Mouse (Mus musculus) lung, embryonic 16.5 days (tissue): ENCODE results near the gene Mocs1. TPM values are rescaled to one million over a fixed set of nuclear protein-coding genes. Genes with fewer than 3 reads are reported as not detected.

ENCODE experiments used
- ATAC-seq: fragments of 200-750 bp; cut with Nextera tagmentation; 2 replicates; pipeline ENCODE4 v1.8.0; 2017; ENCODE audit warnings: low read depth, mild to moderate bottlenecking, moderate library complexity
- H3K27ac ChIP-seq: fragments of 300-500 bp; sonication (generic); 2 replicates; pipeline ENCODE4 v1.5.1; 2014; ENCODE audit warnings: mild to moderate bottlenecking, control low read depth, low read length
- H3K27me3 ChIP-seq: fragments of 300-500 bp; sonication (generic); 2 replicates; pipeline ENCODE4 v1.6.1; 2014; ENCODE audit warnings: low read depth, low read length, mixed read lengths; ENCODE audit not compliant: control insufficient read depth, insufficient read depth
- H3K36me3 ChIP-seq: fragments of 300-500 bp; sonication (generic); 2 replicates; pipeline ENCODE4 v1.6.1; 2014; ENCODE audit warnings: low read length; ENCODE audit not compliant: control insufficient read depth, insufficient read depth
- H3K4me1 ChIP-seq: fragments of 300-500 bp; sonication (generic); replicated peaks from 2 replicates; pipeline ENCODE4 v1.6.1; 2014; ENCODE audit warnings: low read length, mixed read lengths; ENCODE audit not compliant: control insufficient read depth, insufficient read depth
- H3K4me2 ChIP-seq: fragments of 300-500 bp; sonication (generic); 2 replicates; pipeline ENCODE4 v1.6.1; 2014; ENCODE audit warnings: low read depth, low read length, control low read depth
- H3K4me3 ChIP-seq: fragments of 300-500 bp; sonication (generic); 2 replicates; pipeline ENCODE4 v1.5.1; 2014; ENCODE audit warnings: mild to moderate bottlenecking, low read length, control low read depth
- H3K9ac ChIP-seq: fragments of 300-500 bp; sonication (generic); 2 replicates; pipeline ENCODE4 v1.6.1; 2014; ENCODE audit warnings: low read length, control low read depth
- H3K9me3 ChIP-seq: fragments of 300-500 bp; sonication (generic); 2 replicates; pipeline ENCODE4 v1.6.1; 2016; ENCODE audit warnings: low read length; ENCODE audit not compliant: control insufficient read depth
- WGBS: fragments of 180-500 bp; shearing (Covaris S2); extraction: QIAGEN DNeasy Blood & Tissue Kit; methylation state at CpG from one replicate; pipeline ENCODE4 v1.1.7; 2014; 5-methylcytosine and 5-hydroxymethylcytosine counted together
- polyA plus RNA-seq: library from polyadenylated mRNA; unstranded; fragments of >200 nt; fragmentation: Nextera tagmentation; extraction: Ambion mirVana; gene quantifications from 2 replicates; pipeline ENCODE4 v1.2.1, GENCODE M21; 2015

Gene Mocs1
- polyA plus RNA-seq, 1 experiment from 2014 or later, result 9.9 TPM

DNA sequence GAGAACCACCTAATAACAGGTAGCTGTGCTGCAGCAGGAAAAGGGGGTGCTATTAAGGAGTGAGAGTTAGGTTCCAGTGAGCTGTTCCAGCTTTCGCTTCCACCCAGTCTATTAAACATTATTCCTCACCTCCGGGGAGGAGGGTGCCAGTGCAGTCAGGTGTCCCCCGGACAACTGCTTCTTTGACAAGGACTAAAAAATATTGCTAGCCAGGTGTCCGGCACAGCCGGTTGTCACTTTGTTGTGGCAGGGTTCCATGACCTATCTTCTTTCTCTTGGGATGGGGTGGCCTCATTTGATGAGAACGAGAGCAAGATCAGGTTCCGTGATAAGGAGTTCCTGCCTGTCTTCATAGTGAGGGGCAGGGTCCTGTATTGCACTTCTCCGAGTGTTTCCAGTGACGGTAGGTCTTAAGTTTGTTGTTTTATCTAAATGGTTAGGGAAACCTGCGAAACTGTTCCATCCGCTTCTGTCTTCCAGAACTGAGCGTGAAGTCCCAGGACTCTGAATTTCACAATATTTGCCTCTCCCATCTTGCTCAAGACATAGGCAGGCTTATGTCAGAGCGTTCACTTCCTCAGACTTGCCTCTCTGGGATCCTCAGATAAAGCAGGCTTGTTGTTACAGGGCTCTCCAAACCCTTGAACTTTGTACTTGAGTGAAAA lies 721 bp downstream of the Mocs1 start:
- Histone ChIP-seq H3K4me1 (peaks cover 30% of the 10 kb centered on the region), H3K9ac (peak overlapping the region; percentile 96), H3K4me3 (peak overlapping the region; percentile 82), H3K27me3 (no peaks in the 10 kb centered on the region), H3K4me2 (peak overlapping the region; percentile 95), H3K27ac (peak overlapping the region; percentile 88), H3K9me3 (no peaks in the 10 kb centered on the region), H3K36me3 (peaks cover 2% of the 10 kb centered on the region; the same call in 1 of the 2 replicates)
- 15% methylated on average over 13 of the region's 13 CpGs for WGBS
- peak; percentile 37 for ATAC-seq

DNA sequence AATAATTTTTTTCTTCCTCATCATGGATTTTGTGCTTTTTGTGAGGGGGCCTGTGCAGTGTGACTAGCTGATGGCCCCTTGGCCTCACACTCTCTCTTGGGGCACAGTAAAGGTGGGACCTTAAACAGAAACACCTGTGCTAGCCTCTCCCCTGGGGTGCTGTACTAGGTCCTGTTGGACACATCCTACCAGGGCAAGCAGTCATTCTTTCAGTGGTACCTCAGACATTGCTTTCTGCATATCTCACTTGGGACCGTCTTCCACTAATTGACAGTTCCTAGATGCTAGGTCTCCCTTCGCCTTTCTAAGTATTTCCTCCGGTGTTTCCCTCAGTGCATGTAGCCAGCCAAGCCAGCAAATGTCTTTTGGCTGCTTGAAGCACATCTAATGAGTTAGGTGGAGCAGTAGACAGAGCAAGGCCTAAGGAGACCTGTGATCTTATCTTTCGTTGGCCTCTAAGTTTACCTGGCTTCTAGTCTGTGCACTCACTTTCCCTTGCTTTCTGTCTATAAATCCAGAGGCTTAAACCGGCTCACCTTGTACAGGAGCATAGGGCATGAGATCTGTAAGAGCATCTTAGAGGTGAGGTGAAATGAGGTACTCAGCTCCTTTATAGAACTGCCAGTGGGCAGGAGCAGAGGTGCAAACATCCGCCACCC lies 1.4 kb downstream of the Mocs1 start:
- H3K4me3 ChIP-seq, result peak overlapping the region; percentile 82
- H3K9ac ChIP-seq, result peak overlapping the region; percentile 19
- peaks cover 30% of the 10 kb centered on the region for H3K4me1 ChIP-seq
- H3K27me3 ChIP-seq, result no peaks in the 10 kb centered on the region
- H3K9me3 ChIP-seq, result no peaks in the 10 kb centered on the region
- H3K36me3 ChIP-seq, result peaks cover 6% of the 10 kb centered on the region; the same call in 1 of the 2 replicates
- peak overlapping the region; percentile 25; the same call in 1 of the 2 replicates for H3K27ac ChIP-seq
- no peak for ATAC-seq
- peak overlapping the region; percentile 95 for H3K4me2 ChIP-seq
- 77% methylated on average over 6 of the region's 6 CpGs for WGBS

DNA sequence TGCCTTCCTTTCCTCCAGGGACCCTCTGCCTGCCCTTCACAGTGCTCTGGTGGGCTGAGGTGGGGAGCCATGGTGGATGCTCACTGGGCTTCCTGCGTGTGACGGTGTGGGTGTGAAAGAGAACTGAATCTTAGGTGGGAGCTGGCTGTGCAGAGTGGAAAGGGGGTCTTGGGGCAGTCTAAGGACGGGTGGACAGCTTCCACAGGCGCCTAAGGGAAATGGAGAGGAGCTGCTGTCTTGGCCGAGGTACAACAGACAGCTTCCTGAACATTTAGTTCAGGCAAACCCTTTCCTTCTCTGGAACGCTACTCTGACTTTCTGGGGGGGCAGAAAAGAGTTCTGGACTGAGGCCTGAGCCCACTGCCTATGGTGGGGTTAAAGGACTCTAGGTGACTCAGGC lies 2.0 kb downstream of the Mocs1 start:
- H3K4me2 ChIP-seq, result peak overlapping the region; percentile 95
- H3K36me3 ChIP-seq, result peaks cover 10% of the 10 kb centered on the region
- H3K4me1 ChIP-seq, result peaks cover 30% of the 10 kb centered on the region
- H3K9me3 ChIP-seq, result no peaks in the 10 kb centered on the region
- H3K27me3 ChIP-seq, result no peaks in the 10 kb centered on the region
- no peak overlapping the region for H3K4me3 ChIP-seq
- WGBS, result 45% methylated on average over 6 of the region's 6 CpGs
- H3K27ac ChIP-seq, result no peak overlapping the region
- no peak for ATAC-seq
- H3K9ac ChIP-seq, result peak overlapping the region; percentile 4; the same call in 1 of the 2 replicates

DNA sequence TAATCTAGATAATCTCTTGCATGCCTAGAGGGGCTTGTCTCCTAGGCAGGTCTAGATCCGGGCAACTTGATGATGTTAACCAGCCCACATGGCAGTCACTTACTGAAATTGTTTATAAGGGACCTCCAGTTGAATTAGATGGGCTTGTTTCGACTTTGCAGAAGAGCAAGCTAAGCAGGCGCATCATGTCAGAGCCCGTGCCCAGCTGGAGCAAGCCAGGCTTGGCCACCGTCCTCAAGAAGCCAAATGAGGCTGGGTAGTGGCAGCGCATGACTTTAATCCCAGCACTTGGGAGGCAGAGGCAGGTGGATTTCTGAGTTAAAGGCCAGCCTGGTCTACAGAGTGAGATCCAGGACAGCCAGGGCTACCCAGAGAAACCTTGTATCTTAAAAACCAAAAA lies 3.0 kb downstream of the Mocs1 start:
- Histone ChIP-seq H3K27me3 (no peaks in the 10 kb centered on the region), H3K9ac (no peak overlapping the region), H3K9me3 (no peaks in the 10 kb centered on the region), H3K36me3 (peaks cover 19% of the 10 kb centered on the region), H3K4me2 (no peak overlapping the region), H3K27ac (no peak overlapping the region), H3K4me3 (no peak overlapping the region), H3K4me1 (peaks cover 30% of the 10 kb centered on the region)
- WGBS, result 88% methylated on average over 6 of the region's 6 CpGs
- ATAC-seq, result no peak

DNA sequence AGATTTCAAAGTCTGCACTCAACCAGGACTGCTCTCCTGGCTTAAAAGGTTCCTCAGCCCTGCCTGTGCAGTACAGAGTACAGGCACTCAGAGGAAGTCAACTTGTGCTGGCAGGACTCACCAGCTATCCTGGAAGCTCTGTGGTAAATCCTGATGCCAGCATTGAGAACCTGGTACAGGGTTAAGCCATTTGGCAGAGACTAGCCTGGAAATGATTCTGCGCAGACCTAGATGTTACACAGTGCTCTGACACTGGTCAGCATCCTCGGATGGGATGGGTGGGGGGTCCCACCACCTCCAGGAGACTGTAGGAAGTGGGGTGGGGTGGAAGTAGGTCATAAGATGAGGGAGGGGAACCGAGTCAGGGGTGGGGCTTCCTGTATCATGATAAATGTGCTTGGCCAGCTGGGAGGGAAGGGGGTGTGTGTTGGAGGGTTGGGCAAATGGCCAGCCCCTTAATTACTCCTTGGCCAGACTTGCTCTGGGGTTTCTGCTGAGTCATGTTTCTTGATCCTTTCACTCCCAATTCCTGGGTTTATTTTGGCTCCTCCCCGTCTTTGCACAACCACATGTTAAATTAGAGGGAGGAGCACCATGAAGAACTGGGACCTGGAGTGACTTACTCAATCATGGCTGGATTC lies 4.0 kb downstream of the Mocs1 start:
- no peaks in the 10 kb centered on the region for H3K27me3 ChIP-seq
- H3K9me3 ChIP-seq, result no peaks in the 10 kb centered on the region
- WGBS, result 40% methylated on average over 4 of the region's 4 CpGs
- ATAC-seq, result peak; percentile 23
- no peak overlapping the region for H3K4me2 ChIP-seq
- no peak overlapping the region for H3K4me3 ChIP-seq
- H3K9ac ChIP-seq, result no peak overlapping the region
- peak overlapping the region; percentile 41; the same call in 1 of the 2 replicates for H3K27ac ChIP-seq
- peaks cover 30% of the 10 kb centered on the region for H3K4me1 ChIP-seq
- H3K36me3 ChIP-seq, result peaks cover 19% of the 10 kb centered on the region

DNA sequence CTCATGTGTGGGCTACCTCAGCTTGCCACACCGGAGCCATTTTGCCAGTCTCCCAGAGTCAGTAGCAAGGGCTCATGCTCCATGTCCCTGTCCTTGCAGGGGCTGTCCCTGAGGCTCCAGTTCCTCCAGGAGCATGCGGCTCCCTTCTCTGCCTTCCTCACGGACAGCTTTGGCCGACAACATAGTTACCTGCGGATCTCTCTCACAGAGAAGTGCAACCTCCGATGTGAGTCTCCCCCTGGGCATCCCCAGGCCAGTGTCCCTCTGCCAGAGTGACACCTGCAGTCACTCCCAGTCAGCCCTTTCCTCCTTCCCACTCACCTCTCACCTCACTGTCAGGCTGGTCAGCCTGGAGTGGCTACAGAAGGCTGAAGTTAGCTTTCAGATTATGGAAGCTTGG lies 4.9 kb downstream of the Mocs1 start:
- no peak overlapping the region for H3K27ac ChIP-seq
- no peaks in the 10 kb centered on the region for H3K27me3 ChIP-seq
- H3K36me3 ChIP-seq, result peaks cover 19% of the 10 kb centered on the region
- WGBS, result 93% methylated on average over 6 of the region's 6 CpGs
- no peaks in the 10 kb centered on the region for H3K9me3 ChIP-seq
- ATAC-seq, result no peak
- no peak overlapping the region for H3K4me3 ChIP-seq
- no peak overlapping the region for H3K9ac ChIP-seq
- no peak overlapping the region for H3K4me2 ChIP-seq
- peaks cover 27% of the 10 kb centered on the region for H3K4me1 ChIP-seq

DNA sequence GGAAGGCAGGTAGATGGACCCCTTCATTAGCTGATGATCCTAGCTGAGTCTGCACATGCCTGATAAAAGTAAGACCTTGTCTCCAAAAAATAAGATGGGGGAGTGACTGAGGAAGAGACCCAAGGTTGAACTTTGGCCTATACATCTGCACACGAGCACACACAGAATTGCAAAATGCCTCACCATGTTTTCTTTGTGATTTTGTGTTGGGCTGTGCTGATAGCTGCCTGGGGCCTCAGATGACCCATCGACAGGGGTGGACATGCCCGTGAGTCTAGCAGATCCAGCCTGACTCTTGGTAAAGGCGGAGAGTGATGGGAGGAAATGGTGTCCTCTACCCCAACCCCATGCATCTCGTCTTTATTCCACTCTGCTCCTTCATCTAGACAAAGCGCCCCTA lies 6.1 kb downstream of the Mocs1 start:
- Histone ChIP-seq H3K9me3 (no peaks in the 10 kb centered on the region), H3K4me2 (no peak overlapping the region), H3K27me3 (no peaks in the 10 kb centered on the region), H3K4me1 (peaks cover 23% of the 10 kb centered on the region), H3K27ac (no peak overlapping the region), H3K36me3 (peaks cover 19% of the 10 kb centered on the region), H3K9ac (no peak overlapping the region), H3K4me3 (no peak overlapping the region)
- no peak for ATAC-seq
- 60% methylated on average over 6 of the region's 6 CpGs for WGBS

DNA sequence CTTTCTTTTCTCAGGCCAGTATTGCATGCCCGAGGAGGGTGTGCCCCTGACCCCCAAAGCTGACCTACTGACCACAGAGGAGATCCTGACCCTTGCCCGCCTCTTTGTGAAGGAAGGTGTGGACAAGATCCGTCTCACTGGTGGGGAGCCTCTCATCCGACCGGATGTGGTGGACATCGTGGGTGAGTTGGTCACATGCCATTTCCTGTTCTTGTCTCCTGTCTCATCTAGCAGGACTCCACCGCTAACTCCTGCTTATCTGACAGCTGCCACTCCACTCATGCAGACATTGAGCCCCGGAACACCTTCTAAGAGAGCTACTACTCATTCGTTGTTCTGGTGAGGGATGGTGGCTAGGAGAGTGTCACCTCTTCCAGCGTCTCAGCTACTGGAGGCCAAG lies 6.9 kb downstream of the Mocs1 start:
- peaks cover 15% of the 10 kb centered on the region for H3K4me1 ChIP-seq
- H3K36me3 ChIP-seq, result peaks cover 19% of the 10 kb centered on the region
- no peaks in the 10 kb centered on the region for H3K27me3 ChIP-seq
- no peaks in the 10 kb centered on the region for H3K9me3 ChIP-seq
- no peak for ATAC-seq
- no peak overlapping the region for H3K27ac ChIP-seq
- no peak overlapping the region for H3K4me3 ChIP-seq
- 83% methylated on average over 10 of the region's 10 CpGs for WGBS
- H3K4me2 ChIP-seq, result no peak overlapping the region
- no peak overlapping the region for H3K9ac ChIP-seq

DNA sequence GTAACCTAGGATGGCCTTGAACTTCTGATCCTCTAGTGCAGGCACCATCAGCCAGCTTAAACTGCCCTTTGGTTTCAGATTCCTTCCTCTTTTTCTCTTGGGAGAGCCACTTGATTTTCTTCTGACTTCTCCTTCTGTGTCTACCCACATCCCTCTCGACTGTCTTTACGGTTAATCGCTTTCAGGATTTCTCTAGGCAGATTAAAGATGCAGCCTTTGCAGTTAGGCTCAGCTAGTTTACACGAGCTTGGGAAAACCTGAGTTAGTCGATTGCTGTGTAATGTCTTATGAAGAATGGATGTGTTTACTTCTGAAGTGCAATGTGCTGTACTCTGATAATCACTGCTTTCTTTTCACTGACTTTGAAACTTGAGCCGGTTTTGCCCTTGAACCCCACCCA lies 8.5 kb downstream of the Mocs1 start:
- no peak overlapping the region for H3K4me3 ChIP-seq
- no peak for ATAC-seq
- H3K27ac ChIP-seq, result no peak overlapping the region
- H3K27me3 ChIP-seq, result no peaks in the 10 kb centered on the region
- no peak overlapping the region for H3K9ac ChIP-seq
- peaks cover 22% of the 10 kb centered on the region for H3K36me3 ChIP-seq
- H3K4me2 ChIP-seq, result no peak overlapping the region
- no peaks in the 10 kb centered on the region for H3K9me3 ChIP-seq
- 80% methylated on average over 6 of the region's 6 CpGs for WGBS
- peaks cover 12% of the 10 kb centered on the region for H3K4me1 ChIP-seq
